Mouse (Mus musculus): ENCODE data around the gene Ddah1.

- TF ChIP-seq CTCF (IDR thresholded peaks at IDR 0.05; ENCODE audit: low read depth, low read length) (no peak), POLR2A (IDR thresholded peaks at IDR 0.05; ENCODE audit: extremely low read depth, insufficient read depth, low read length) (no peak)
Measured at GRCm38 (mm10) chr3:145922971-145923370, 164.5 kb downstream of the Ddah1 start.
